Mouse (Mus musculus) cortical plate, adult 2 months (tissue): ENCODE measurements around the gene Cdc42bpb.

ENCODE experiments used
- CTCF ChIP-seq: fragments of 200-500 bp; IDR thresholded peaks from 2 replicates; pipeline ENCODE4 v1.5.1; 2011; ENCODE audit warnings: mild to moderate bottlenecking, control low read depth, low read length; ENCODE audit not compliant: insufficient read depth; ENCODE audit errors: extremely low read depth
- POLR2A ChIP-seq: fragments of 200-500 bp; IDR thresholded peaks from 2 replicates; pipeline ENCODE4 v1.6.1; 2011; ENCODE audit warnings: mild to moderate bottlenecking, low read length, control low read depth; ENCODE audit not compliant: insufficient read depth; ENCODE audit errors: extremely low read depth

GRCm38 (mm10) chr12:111275150-111275841, 102.2 kb downstream of the Cdc42bpb start:
- TF ChIP-seq POLR2A (no peak), CTCF (no peak)
